Mouse (Mus musculus) myocyte (in vitro differentiated cells): ENCODE data around the gene Vsig10. TPM values are rescaled to one million over a fixed set of nuclear protein-coding genes. Genes with fewer than 3 reads are reported as not detected.

Experiments
- H3K27me3 ChIP-seq: one replicate; pipeline ENCODE4 v1.6.1; 2011; ENCODE audit not compliant: control insufficient read depth, insufficient read depth, insufficient read length
- H3K36me3 ChIP-seq: one replicate; pipeline ENCODE4 v1.6.1; 2011; ENCODE audit not compliant: control insufficient read depth, insufficient read depth
- H3K4me2 ChIP-seq: one replicate; pipeline ENCODE4 v1.6.1; 2011; ENCODE audit warnings: low read depth, control low read depth
- H3K4me3 ChIP-seq: one replicate; pipeline ENCODE4 v1.5.1; 2011; ENCODE audit warnings: mild to moderate bottlenecking, control low read depth, moderate library complexity
- H3K79me2 ChIP-seq: one replicate; pipeline ENCODE4 v1.6.1; 2011; ENCODE audit not compliant: control insufficient read depth, insufficient read depth
- H3ac ChIP-seq: one replicate; pipeline ENCODE4 v1.6.1; 2011; ENCODE audit not compliant: control insufficient read depth, insufficient read length
- CEBPB ChIP-seq: IDR thresholded peaks from 2 replicates; pipeline ENCODE4 v1.6.1; 2011; ENCODE audit warnings: mild to moderate bottlenecking, moderate library complexity; ENCODE audit not compliant: poor library complexity, insufficient read depth, severe bottlenecking
- E2F4 ChIP-seq: IDR thresholded peaks from one replicate; pipeline ENCODE4 v1.6.1; 2011; ENCODE audit warnings: mild to moderate bottlenecking, control low read depth, moderate library complexity; ENCODE audit not compliant: insufficient read depth
- MAX ChIP-seq: IDR thresholded peaks from one replicate; pipeline ENCODE4 v1.6.1; 2011; ENCODE audit warnings: low read depth, mild to moderate bottlenecking, control low read depth
- MYOD1 ChIP-seq, 3 experiments: IDR thresholded peaks; one replicate each; pipeline ENCODE4 v1.6.1; 2011; ENCODE audit warnings: control low read depth in 2 of 3, low read depth in 2 of 3, mild to moderate bottlenecking in 2 of 3, moderate library complexity in 1 of 3; ENCODE audit not compliant: insufficient read length in 2 of 3, control insufficient read depth in 1 of 3
- MYOG ChIP-seq, 3 experiments: IDR thresholded peaks; one replicate each; pipeline ENCODE4 v1.6.1; 2011; ENCODE audit warnings: control low read depth in 2 of 3, low read depth in 2 of 3, mild to moderate bottlenecking in 2 of 3; ENCODE audit not compliant: insufficient read length in 2 of 3, control insufficient read depth in 1 of 3, insufficient read depth in 1 of 3
- POLR2A ChIP-seq: IDR thresholded peaks from one replicate; pipeline ENCODE4 v1.6.1; 2011; ENCODE audit warnings: low read depth, mild to moderate bottlenecking, control low read depth, moderate library complexity; ENCODE audit not compliant: insufficient read length
- POLR2AphosphoS2 ChIP-seq: IDR thresholded peaks from one replicate; pipeline ENCODE4 v1.6.1; 2011; ENCODE audit warnings: low read depth, control low read depth; ENCODE audit not compliant: insufficient read length
- REST ChIP-seq: IDR thresholded peaks from one replicate; pipeline ENCODE4 v1.6.1; 2011; ENCODE audit warnings: mild to moderate bottlenecking, control low read depth, moderate library complexity; ENCODE audit not compliant: insufficient read depth, insufficient read length
- SRF ChIP-seq: IDR thresholded peaks from one replicate; pipeline ENCODE4 v1.6.1; 2011; ENCODE audit warnings: low read depth; ENCODE audit not compliant: control insufficient read depth, insufficient read length
- TCF12 ChIP-seq: IDR thresholded peaks from one replicate; pipeline ENCODE4 v1.6.1; 2011; ENCODE audit warnings: mild to moderate bottlenecking, control low read depth; ENCODE audit not compliant: poor library complexity, insufficient read depth, severe bottlenecking
- TCF3 ChIP-seq: IDR thresholded peaks from one replicate; pipeline ENCODE4 v1.6.1; 2011; ENCODE audit warnings: low read depth, control low read depth; ENCODE audit not compliant: insufficient read length
- USF1 ChIP-seq: IDR thresholded peaks from one replicate; pipeline ENCODE4 v1.6.1; 2011; ENCODE audit warnings: low read depth, mild to moderate bottlenecking, control low read depth, moderate library complexity
- polyA plus RNA-seq: library from polyadenylated mRNA; unstranded; fragments of >200 nt; fragmentation: generic; extraction: Trizol; gene quantifications from one replicate; pipeline ENCODE4 v1.2.1, GENCODE M21; 2012; ENCODE audit warnings: missing spikeins

Gene Vsig10
- polyA plus RNA-seq, 1 experiment: 2.2 TPM

DNA sequence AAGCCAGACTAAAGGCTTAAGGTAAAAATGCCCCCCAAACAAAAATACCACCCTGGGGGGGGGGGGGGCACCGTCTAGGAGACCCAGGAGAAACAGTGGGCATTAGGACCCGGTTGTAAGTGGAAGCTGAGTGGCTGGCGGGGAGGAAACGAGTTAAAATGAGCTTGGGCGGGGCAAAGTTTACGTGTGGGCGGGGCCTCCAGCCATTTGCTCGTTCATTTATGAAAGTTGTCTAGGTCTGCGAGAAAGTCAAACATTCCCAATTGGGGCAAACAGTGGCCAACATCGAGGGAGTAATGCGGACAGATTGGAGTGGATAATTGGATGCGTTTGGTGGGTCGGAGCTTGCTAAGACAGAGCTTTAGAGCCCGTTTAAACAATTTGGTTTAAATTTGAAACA is 5.5 kb upstream of the Vsig10 start:
- H3ac ChIP-seq: no peak overlapping the region
- no peaks in the 10 kb centered on the region for H3K27me3 ChIP-seq
- no peaks in the 10 kb centered on the region for H3K36me3 ChIP-seq
- H3K4me2 ChIP-seq: no peak overlapping the region
- H3K79me2 ChIP-seq: no peaks in the 10 kb centered on the region
- TF ChIP-seq SRF: no peak
- no peak for TF ChIP-seq MYOD1 (IDR thresholded peaks at IDR 0.05; ENCODE audit: control insufficient read depth in 1 of 3, insufficient read length in 2 of 3, low read depth in 2 of 3)
- TF ChIP-seq E2F4: no peak
- no peak for TF ChIP-seq POLR2A
- H3K4me3 ChIP-seq: no peak overlapping the region

DNA sequence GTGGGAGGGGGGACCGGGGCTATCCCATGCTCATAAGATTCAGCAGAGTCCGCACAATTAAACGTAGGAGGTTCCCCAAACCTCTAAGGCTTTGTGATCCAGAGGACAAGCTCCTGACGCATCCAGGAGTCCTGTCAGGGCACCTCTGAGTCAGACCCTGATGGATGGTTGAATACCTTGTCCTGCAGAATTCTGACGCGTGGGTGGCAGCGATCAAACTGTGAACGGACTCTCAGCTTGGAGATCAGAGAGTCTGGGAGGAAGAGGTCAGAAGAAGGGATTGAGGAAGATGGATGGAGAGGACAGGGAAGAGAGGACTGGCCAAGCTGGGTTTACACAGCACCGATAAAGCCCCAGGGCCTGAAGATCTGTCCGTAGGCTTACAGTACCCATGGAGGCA is 5.0 kb upstream of the Vsig10 start:
- TF ChIP-seq E2F4 (no peak), SRF (no peak), MAX (no peak)
- no peak overlapping the region for H3K4me3 ChIP-seq

DNA sequence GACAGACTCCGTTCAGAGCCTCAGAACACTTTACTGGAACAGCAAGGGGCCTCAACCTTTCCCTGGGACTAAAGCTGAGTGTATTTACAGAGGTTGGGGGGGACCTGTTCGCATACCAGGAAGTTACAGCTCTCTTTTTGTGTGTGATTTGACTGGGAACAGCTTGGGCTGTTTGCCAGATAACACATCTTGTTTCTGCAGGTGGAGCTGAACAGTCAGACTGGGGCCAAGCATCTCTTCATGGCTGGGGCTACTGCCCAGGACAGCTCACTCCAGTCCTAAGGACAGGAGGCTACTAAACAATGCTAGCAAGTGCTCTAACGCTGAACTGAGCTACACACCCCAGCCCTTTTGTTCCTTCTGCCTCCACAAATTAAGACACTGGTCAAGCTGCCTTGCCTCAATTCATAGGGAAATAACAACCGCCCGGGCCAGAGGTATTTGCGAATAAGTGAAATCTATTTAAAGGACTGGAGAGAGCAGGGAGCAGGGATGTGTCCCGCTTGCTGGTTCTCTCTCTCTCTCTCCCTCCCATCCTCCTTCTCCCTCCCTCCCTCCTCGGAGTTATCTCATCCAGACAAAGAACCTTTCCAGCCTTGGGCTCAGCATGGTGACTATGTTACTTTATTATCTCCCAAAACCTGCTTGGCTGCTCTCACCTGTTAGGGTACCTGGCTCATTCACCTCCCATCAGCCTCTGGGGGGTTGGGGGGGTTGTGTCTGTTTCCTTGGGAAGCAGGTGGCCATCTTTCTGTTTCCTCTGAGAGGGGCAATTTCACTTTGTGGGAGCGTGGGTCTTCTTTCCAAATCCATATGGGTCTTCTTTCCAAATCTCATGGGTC is 4.1 kb upstream of the Vsig10 start:
- Histone ChIP-seq H3K4me3 (no peak overlapping the region), H3ac (no peak overlapping the region), H3K36me3 (no peaks in the 10 kb centered on the region), H3K79me2 (no peaks in the 10 kb centered on the region), H3K27me3 (no peaks in the 10 kb centered on the region), H3K4me2 (no peak overlapping the region)
- TF ChIP-seq MYOG (IDR thresholded peaks at IDR 0.05; ENCODE audit: control insufficient read depth in 1 of 3, insufficient read depth in 1 of 3, insufficient read length in 2 of 3, low read depth in 2 of 3): no peak
- TF ChIP-seq USF1: no peak
- no peak for TF ChIP-seq CEBPB
- TF ChIP-seq TCF3: no peak
- no peak for TF ChIP-seq POLR2A
- no peak for TF ChIP-seq SRF
- TF ChIP-seq MYOD1 (IDR thresholded peaks at IDR 0.05; ENCODE audit: control insufficient read depth in 1 of 3, insufficient read length in 2 of 3, low read depth in 2 of 3): no peak
- no peak for TF ChIP-seq E2F4
- no peak for TF ChIP-seq REST
- no peak for TF ChIP-seq TCF12
- TF ChIP-seq POLR2AphosphoS2: no peak

More for the DNA sequence above, 5.0 kb upstream of the Vsig10 start:
- no peaks in the 10 kb centered on the region for H3K79me2 ChIP-seq
- no peaks in the 10 kb centered on the region for H3K36me3 ChIP-seq
- no peak overlapping the region for H3ac ChIP-seq
- no peak overlapping the region for H3K4me2 ChIP-seq
- no peaks in the 10 kb centered on the region for H3K27me3 ChIP-seq

DNA sequence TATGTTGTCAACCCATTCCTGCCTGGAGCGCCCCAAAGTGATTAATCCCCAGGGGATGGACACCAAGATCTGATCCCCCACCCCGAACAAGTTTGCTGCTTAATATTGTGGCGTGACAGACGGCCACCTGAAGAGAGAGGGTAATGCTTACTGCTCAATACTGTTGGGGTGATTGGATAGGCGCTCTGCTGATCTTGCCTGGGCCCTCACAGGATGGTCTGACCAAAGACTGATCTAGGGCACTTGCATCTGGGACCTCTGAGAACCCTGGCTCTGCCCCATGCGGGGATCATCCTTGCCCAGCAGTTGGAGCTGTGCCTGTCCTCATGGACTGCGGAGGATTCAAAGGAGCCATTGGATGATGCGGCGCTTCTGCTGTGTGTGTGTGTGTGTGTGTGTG is 4.9 kb downstream of the Vsig10 start:
- Histone ChIP-seq H3K36me3 (no peaks in the 10 kb centered on the region), H3K4me2 (no peak overlapping the region), H3K27me3 (no peaks in the 10 kb centered on the region), H3ac (no peak overlapping the region), H3K4me3 (no peak overlapping the region), H3K79me2 (no peaks in the 10 kb centered on the region)
- TF ChIP-seq E2F4: no peak
- no peak for TF ChIP-seq POLR2A
- TF ChIP-seq SRF: no peak
- no peak for TF ChIP-seq USF1
- no peak for TF ChIP-seq MAX
- TF ChIP-seq POLR2AphosphoS2: no peak
- TF ChIP-seq MYOD1 (IDR thresholded peaks at IDR 0.05; ENCODE audit: control insufficient read depth in 1 of 3, insufficient read length in 2 of 3, low read depth in 2 of 3): no peak
- no peak for TF ChIP-seq TCF3
- TF ChIP-seq TCF12: no peak
- no peak for TF ChIP-seq MYOG (IDR thresholded peaks at IDR 0.05; ENCODE audit: control insufficient read depth in 1 of 3, insufficient read depth in 1 of 3, insufficient read length in 2 of 3, low read depth in 2 of 3)
- no peak for TF ChIP-seq REST
- TF ChIP-seq CEBPB: no peak

DNA sequence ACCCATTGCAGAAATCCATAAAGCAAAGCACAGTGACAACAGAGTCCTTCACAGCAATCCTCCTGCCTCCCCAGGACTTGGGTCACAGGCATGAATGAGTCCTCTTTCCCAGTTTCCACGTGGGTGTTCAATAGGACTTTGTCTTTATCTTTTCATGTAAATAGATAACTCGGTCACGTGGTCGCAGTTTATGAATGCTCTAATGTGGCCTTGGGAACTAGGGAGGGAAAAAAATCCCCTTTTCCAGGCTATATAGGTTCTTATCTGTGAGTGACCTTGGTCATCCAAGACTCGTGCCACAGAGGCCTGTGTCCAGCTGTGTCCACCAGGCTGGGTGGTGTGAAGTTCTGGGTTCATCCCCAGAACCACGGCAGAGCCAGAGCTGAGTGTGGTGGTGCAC is 7.5 kb downstream of the Vsig10 start:
- no peaks in the 10 kb centered on the region for H3K36me3 ChIP-seq
- TF ChIP-seq POLR2AphosphoS2 (no peak), POLR2A (no peak), MYOD1 (IDR thresholded peaks at IDR 0.05; ENCODE audit: control insufficient read depth in 1 of 3, insufficient read length in 2 of 3, low read depth in 2 of 3) (no peak), SRF (no peak), CEBPB (no peak), MAX (no peak), TCF12 (no peak), MYOG (IDR thresholded peaks at IDR 0.05; ENCODE audit: control insufficient read depth in 1 of 3, insufficient read depth in 1 of 3, insufficient read length in 2 of 3, low read depth in 2 of 3) (no peak), TCF3 (no peak), E2F4 (no peak)
- H3K4me2 ChIP-seq: no peak overlapping the region

More for the DNA sequence above, 7.5 kb downstream of the Vsig10 start:
- Histone ChIP-seq H3ac (no peak overlapping the region), H3K4me3 (no peak overlapping the region), H3K27me3 (no peaks in the 10 kb centered on the region), H3K79me2 (no peaks in the 10 kb centered on the region)
